Mouse (Mus musculus) bone marrow macrophage, adult 2 months (primary cell): ENCODE data around the gene Csf2rb.

Experiments
- CTCF ChIP-seq: IDR thresholded peaks from 2 replicates; pipeline ENCODE4 v1.5.1; 2012; ENCODE audit warnings: low read depth, mild to moderate bottlenecking, low read length, moderate library complexity
- POLR2A ChIP-seq: IDR thresholded peaks from 2 replicates; pipeline ENCODE4 v1.6.1; 2012; ENCODE audit warnings: mild to moderate bottlenecking, low read depth, low read length, borderline replicate concordance

DNA sequence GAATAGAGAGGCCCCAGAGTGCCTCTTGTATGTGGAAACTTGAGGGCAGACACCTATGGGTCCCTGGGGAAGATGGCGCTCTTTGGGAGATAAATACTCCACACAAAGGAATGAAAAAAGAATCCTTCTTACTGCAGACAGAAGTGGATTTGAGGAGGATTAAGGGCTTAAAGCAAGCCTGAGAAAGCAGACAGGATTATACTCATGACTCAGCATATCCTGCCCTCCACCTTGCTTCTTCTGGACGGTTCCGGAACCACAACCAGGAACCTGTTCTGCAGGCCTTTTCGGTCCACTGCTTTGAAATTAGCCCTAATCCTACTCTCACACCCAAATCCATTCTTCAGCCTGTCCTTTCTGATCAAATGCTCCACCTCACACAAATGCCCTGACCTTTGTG lies 56.6 kb downstream of the Csf2rb start:
- TF ChIP-seq CTCF (no peak), POLR2A (no peak)
